Mouse (Mus musculus) kidney, adult 2 months (tissue): ENCODE results near the gene Slc9b1. TPM values are rescaled to one million over a fixed set of nuclear protein-coding genes. Genes with fewer than 3 reads are reported as not detected.

ENCODE experiments used
- DNase-seq: peaks from one replicate; pipeline ENCODE4 v3.0.0; 2021
- H3K27ac ChIP-seq: fragments of 200-500 bp; 2 replicates; pipeline ENCODE4 v1.5.1; 2012; ENCODE audit warnings: low read depth, low read length, control low read depth, inconsistent platforms; ENCODE audit not compliant: insufficient read depth
- H3K27me3 ChIP-seq: fragments of 200-500 bp; replicated peaks from 2 replicates; pipeline ENCODE4 v1.6.1; 2012; ENCODE audit warnings: mild to moderate bottlenecking, moderate library complexity, low read length, inconsistent platforms; ENCODE audit not compliant: control insufficient read depth, insufficient read depth
- H3K36me3 ChIP-seq: fragments of 200-500 bp; 2 replicates; pipeline ENCODE4 v1.6.1; 2012; ENCODE audit warnings: mild to moderate bottlenecking, moderate library complexity, low read length, inconsistent platforms; ENCODE audit not compliant: control insufficient read depth, insufficient read depth
- H3K4me1 ChIP-seq: fragments of 200-500 bp; 2 replicates; pipeline ENCODE4 v1.6.1; 2011; ENCODE audit warnings: low read length; ENCODE audit not compliant: control insufficient read depth, insufficient read depth
- H3K4me3 ChIP-seq: fragments of 200-500 bp; 2 replicates; pipeline ENCODE4 v1.5.1; 2011; ENCODE audit warnings: mild to moderate bottlenecking, low read depth, low read length, control low read depth; ENCODE audit not compliant: insufficient read depth
- CTCF ChIP-seq: fragments of 200-500 bp; conservative IDR thresholded peaks from 2 replicates; pipeline ENCODE4 v1.5.1; 2011; ENCODE audit warnings: low read depth, mild to moderate bottlenecking, control low read depth, low read length, moderate library complexity, mixed read lengths; ENCODE audit not compliant: insufficient read depth, insufficient read length
- POLR2A ChIP-seq: fragments of 200-500 bp; IDR thresholded peaks from one replicate; pipeline ENCODE4 v1.6.1; 2011; ENCODE audit warnings: low read depth, low read length, control low read depth
- WGBS: fragments of 180-500 bp; shearing (Covaris S2); methylation state at CpG from one replicate; pipeline ENCODE4 v1.1.7; 2018; 5-methylcytosine and 5-hydroxymethylcytosine counted together
- polyA plus RNA-seq: library from polyadenylated mRNA; depleted of rRNA; stranded (reverse); fragments of >200 nt; gene quantifications from 2 replicates; pipeline ENCODE4 v1.2.3, GENCODE M21; 2012

The Slc9b1 gene
- polyA plus RNA-seq, 1 experiment: 0.06 TPM

DNA sequence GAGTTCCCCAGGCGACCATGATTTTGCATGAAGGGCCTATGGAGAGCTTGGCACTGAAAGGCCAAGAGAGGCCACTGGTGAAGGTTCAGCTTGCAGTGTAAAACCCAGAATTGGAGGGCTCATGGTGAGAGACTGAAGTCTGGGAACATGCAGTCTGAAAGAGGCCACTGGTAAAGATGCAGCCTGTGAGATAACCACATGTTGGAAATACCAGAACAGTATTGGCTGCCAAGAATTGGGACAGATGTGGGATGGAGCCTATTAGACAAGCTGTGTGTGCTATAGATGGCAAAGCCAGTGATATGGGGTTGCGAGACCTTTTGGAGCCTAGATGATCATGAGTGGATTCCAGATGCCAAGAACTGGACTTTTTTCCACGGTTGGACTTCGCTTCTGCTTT lies 32.0 kb downstream of the Slc9b1 start:
- Histone ChIP-seq H3K27ac (no peak overlapping the region), H3K27me3 (no peaks in the 10 kb centered on the region), H3K4me3 (no peak overlapping the region), H3K36me3 (no peaks in the 10 kb centered on the region), H3K4me1 (no peaks in the 10 kb centered on the region)
- DNase-seq: no peak
- no peak for TF ChIP-seq CTCF
- no peak for TF ChIP-seq POLR2A
- 96% methylated on average over 4 of the region's 4 CpGs for WGBS

DNA sequence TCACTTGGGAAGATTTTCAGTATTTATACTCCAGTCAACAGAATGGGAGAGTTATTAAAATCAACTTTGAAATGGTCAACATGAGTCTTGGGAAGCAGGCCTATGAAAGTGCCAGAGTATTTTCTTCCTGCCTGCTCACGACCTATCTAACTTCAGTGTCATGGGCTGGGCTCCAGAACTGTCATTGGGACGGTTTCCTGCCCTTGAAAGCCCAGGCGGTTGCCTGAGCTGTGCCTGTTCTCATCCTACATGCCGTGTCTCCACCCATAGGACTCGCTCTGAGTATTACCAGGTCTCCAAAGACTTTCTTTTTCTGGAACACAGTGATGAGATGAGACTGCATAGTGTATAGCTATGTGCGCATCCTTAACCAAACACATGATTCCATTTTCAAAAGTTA lies 45.4 kb downstream of the Slc9b1 start:
- Histone ChIP-seq H3K27me3 (no peaks in the 10 kb centered on the region), H3K27ac (no peak overlapping the region), H3K36me3 (no peaks in the 10 kb centered on the region), H3K4me3 (no peak overlapping the region), H3K4me1 (0 out of 2 replicates have a peak, but pooled peaks cover 2% of the 10 kb centered on the region)
- TF ChIP-seq CTCF (no peak), POLR2A (no peak)
- 70% methylated on average over 6 of the region's 6 CpGs for WGBS
- peak; percentile 51 for DNase-seq

GRCm38 (mm10) chr3:135395085-135395484 lies 47.3 kb downstream of the Slc9b1 start:
- H3K4me1 ChIP-seq: 0 out of 2 replicates have a peak, but pooled peaks cover 2% of the 10 kb centered on the region
- no peaks in the 10 kb centered on the region for H3K27me3 ChIP-seq
- no peak overlapping the region for H3K27ac ChIP-seq
- no peaks in the 10 kb centered on the region for H3K36me3 ChIP-seq
- WGBS: 61% methylated on average over 5 of the region's 5 CpGs
- H3K4me3 ChIP-seq: no peak overlapping the region
- TF ChIP-seq CTCF (no peak), POLR2A (no peak)
- DNase-seq: peak; percentile 25

GRCm38 (mm10) chr3:135396081-135396480 lies 48.3 kb downstream of the Slc9b1 start:
- H3K27ac ChIP-seq: no peak overlapping the region
- no peak overlapping the region for H3K4me3 ChIP-seq
- H3K27me3 ChIP-seq: no peaks in the 10 kb centered on the region
- no peak for TF ChIP-seq CTCF
- no peak for TF ChIP-seq POLR2A
- H3K4me1 ChIP-seq: 0 out of 2 replicates have a peak, but pooled peaks cover 2% of the 10 kb centered on the region
- no peaks in the 10 kb centered on the region for H3K36me3 ChIP-seq
- 11% methylated on average over 6 of the region's 6 CpGs for WGBS
- peak; percentile 84 for DNase-seq

GRCm38 (mm10) chr3:135397112-135397511 lies 49.3 kb downstream of the Slc9b1 start:
- Histone ChIP-seq H3K4me1 (0 out of 2 replicates have a peak, but pooled peaks cover 2% of the 10 kb centered on the region), H3K27ac (no peak overlapping the region), H3K27me3 (no peaks in the 10 kb centered on the region), H3K4me3 (no peak overlapping the region), H3K36me3 (no peaks in the 10 kb centered on the region)
- no peak for DNase-seq
- TF ChIP-seq CTCF (no peak), POLR2A (no peak)

DNA sequence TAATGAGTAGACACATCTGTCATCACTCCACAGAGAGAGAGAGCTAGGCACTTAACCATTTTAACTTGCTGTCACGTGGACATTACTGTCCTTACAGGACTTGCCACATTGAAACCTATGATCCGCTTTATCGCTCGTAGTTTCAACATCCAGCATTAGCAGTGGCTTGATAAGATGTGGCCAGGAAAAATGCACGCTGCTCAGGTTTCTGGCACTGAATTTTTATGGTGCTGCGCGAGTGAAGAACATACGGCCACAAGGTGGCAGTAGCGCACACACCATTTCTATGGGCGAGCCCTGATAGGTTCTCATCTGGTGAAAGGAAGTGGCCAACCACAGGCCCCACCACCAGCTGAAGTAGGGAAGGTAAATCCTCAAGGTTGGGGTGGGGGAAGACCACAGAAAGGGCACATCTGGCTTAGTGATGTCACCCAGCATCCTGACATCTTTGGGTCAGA lies 54.4 kb downstream of the Slc9b1 start:
- Histone ChIP-seq H3K4me1 (no peaks in the 10 kb centered on the region), H3K27me3 (no peaks in the 10 kb centered on the region), H3K27ac (no peak overlapping the region), H3K4me3 (no peak overlapping the region), H3K36me3 (no peaks in the 10 kb centered on the region)
- peak; percentile 88 for DNase-seq
- 5% methylated on average over 10 of the region's 10 CpGs for WGBS
- TF ChIP-seq CTCF: peak; percentile 95
- TF ChIP-seq POLR2A: no peak

DNA sequence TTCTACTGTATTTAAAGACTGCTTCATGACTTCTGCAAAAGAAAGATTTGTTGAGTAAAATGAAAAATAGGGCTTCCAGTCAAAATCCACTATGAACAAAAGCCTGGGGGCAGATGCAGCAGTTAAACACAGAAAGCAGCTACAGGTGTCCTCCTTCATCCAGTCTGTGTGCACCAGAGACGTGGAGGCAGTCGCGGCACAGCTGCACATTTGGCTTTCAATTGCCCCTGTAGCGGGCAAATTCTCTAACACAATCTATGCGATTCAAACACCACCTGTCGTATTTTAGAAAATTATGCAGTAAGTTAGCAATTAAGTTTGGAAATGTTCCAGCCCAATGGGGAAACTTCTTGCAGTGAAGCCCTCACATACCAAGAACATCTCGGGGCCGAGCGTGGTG lies 55.4 kb downstream of the Slc9b1 start:
- 77% methylated on average over 9 of the region's 9 CpGs for WGBS
- TF ChIP-seq CTCF (no peak), POLR2A (no peak)

More for the DNA sequence above, 55.4 kb downstream of the Slc9b1 start:
- Histone ChIP-seq H3K27ac (no peak overlapping the region), H3K36me3 (no peaks in the 10 kb centered on the region), H3K4me1 (no peaks in the 10 kb centered on the region), H3K4me3 (no peak overlapping the region), H3K27me3 (no peaks in the 10 kb centered on the region)
- no peak for DNase-seq
